Mouse (Mus musculus) E14TG2a.4 (cell line): ENCODE measurements around the gene Ttc38.

Experiments
- H3K27me3 ChIP-seq: 2 replicates; pipeline ENCODE4 v1.6.1; 2014; ENCODE audit warnings: low read length, control low read depth; ENCODE audit not compliant: insufficient read depth
- H3K36me3 ChIP-seq: 2 replicates; pipeline ENCODE4 v1.6.1; 2014; ENCODE audit warnings: low read length, control low read depth; ENCODE audit not compliant: insufficient read depth
- H3K4me1 ChIP-seq: replicated peaks from 2 replicates; pipeline ENCODE4 v1.6.1; 2014; ENCODE audit warnings: low read depth, low read length, control low read depth
- H3K4me3 ChIP-seq: replicated peaks from 2 replicates; pipeline ENCODE4 v1.5.1; 2014; ENCODE audit warnings: mild to moderate bottlenecking, low read length
- H3K9me3 ChIP-seq: 2 replicates; pipeline ENCODE4 v1.6.1; 2014; ENCODE audit warnings: low read length, control low read depth
- CTCF ChIP-seq: conservative IDR thresholded peaks from 2 replicates; pipeline ENCODE4 v1.5.1; 2014; ENCODE audit warnings: low read length
- NANOG ChIP-seq: IDR thresholded peaks from 2 replicates; pipeline ENCODE4 v1.6.1; 2014; ENCODE audit warnings: borderline replicate concordance, low read length, mixed read lengths
- POU5F1 ChIP-seq: IDR thresholded peaks from 2 replicates; pipeline ENCODE4 v1.6.1; 2014; ENCODE audit warnings: low read length, borderline replicate concordance

The Ttc38 gene

DNA sequence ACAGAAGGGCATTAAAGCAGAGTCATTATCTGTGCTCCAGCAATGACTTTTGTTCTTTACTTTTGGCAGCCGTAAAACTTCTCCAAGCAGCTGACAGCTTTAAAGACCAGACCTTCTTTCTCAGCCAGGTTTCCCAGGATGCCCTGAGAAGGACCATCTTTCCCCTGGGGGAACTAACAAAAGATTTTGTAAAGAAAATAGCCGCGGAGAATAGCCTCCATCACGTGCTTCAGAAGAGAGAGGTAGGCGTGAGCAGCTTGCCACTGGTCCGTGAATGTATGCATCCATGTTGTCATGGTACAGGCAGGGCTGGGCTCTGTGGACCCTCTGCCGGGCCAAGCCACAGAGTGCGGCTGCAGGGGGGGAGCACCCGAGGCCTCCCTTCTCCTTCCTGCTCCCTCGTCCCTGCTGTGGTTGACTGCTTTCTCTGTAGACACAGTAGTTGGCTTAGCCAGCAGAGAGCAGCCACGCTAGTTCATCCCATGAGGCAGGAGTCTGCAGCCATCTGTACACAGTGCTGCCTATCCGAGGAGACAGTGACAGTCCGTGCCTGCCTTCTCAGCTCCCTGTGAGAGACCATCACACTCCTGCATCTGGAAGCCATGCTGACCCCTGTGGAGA is 60.5 kb downstream of the Ttc38 start:
- no peak for TF ChIP-seq POU5F1
- TF ChIP-seq CTCF, result no peak
- TF ChIP-seq NANOG, result no peak
- Histone ChIP-seq H3K4me1 (peaks cover 2% of the 10 kb centered on the region; the same call in 1 of the 2 replicates), H3K27me3 (no peaks in the 10 kb centered on the region), H3K4me3 (no peak overlapping the region), H3K36me3 (peaks cover 75% of the 10 kb centered on the region), H3K9me3 (no peaks in the 10 kb centered on the region)

DNA sequence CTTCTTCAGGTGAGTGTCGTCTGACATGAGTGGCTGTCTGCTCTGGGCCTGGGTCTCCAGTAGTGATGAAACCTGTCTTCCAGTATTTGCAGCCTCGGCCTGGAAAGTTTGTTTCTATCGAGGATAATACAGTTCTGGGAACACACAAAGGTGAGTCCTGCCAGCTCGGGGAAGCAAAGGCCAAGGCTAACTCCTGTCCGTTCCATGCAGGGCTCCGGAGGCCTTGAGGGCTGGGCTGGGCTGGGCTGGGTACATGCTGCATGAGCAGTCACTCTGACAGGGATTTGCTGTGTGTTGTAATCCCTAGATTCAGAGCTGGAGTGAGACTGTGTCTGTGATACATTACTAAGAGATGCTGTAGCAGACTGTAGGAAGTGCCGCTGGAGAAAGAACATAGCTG is 61.8 kb downstream of the Ttc38 start:
- peaks cover 88% of the 10 kb centered on the region for H3K36me3 ChIP-seq
- H3K4me1 ChIP-seq, result peaks cover 2% of the 10 kb centered on the region; the same call in 1 of the 2 replicates
- H3K9me3 ChIP-seq, result no peaks in the 10 kb centered on the region
- TF ChIP-seq POU5F1 (no peak), CTCF (no peak), NANOG (no peak)
- no peaks in the 10 kb centered on the region for H3K27me3 ChIP-seq
- no peak overlapping the region for H3K4me3 ChIP-seq

DNA sequence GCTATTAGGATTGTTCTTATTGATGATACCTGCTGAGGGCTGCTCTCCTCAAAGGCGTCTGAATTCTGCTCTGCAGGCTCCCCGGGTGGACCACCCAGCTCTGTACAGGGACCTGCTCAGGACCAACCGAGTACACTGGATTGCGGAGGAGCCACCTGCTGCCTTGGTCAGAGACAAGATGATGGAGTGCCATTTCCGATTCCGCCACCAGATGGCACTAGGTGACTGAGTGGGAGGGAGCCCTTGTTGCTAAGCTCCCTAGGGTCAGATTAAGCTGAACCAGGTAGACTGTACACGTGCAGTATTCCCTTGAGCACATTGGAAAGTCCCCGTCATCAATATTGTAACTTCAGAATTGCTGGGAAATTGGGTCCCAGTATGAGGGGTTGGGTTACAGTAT is 64.2 kb downstream of the Ttc38 start:
- no peak for TF ChIP-seq NANOG
- TF ChIP-seq CTCF, result peak; percentile 87
- no peak for TF ChIP-seq POU5F1
- Histone ChIP-seq H3K36me3 (peaks cover 88% of the 10 kb centered on the region), H3K9me3 (no peaks in the 10 kb centered on the region), H3K27me3 (no peaks in the 10 kb centered on the region), H3K4me3 (no peak overlapping the region), H3K4me1 (peaks cover 22% of the 10 kb centered on the region)

- TF ChIP-seq CTCF (no peak), POU5F1 (no peak), NANOG (no peak)
Measured at GRCm38 (mm10) chr15:85897113-85897512, 65.0 kb downstream of the Ttc38 start.

DNA sequence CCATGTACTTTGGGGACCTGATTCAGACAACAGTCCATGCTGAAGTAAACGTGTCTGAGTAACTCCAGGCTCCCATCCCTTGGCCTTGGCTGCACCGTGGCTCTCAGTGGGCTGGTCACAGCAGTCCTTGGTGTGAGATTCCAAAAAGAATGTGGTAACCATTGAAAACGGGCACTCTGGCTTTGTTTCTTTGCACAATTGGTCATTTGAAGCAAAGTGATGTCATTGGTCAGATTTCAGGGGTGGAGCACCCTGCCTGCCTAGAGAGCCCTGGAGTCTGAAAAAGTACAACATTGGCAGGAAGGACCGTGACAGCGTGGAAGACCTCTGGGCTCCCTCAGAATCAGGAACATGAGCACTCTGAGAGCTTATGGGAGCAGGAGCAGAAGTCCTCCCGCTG is 67.3 kb downstream of the Ttc38 start:
- TF ChIP-seq POU5F1, result no peak
- TF ChIP-seq NANOG, result no peak
- TF ChIP-seq CTCF, result no peak
- H3K4me3 ChIP-seq, result no peak overlapping the region
- H3K9me3 ChIP-seq, result no peaks in the 10 kb centered on the region
- H3K27me3 ChIP-seq, result no peaks in the 10 kb centered on the region
- H3K4me1 ChIP-seq, result peaks cover 45% of the 10 kb centered on the region
- H3K36me3 ChIP-seq, result peaks cover 65% of the 10 kb centered on the region

More at GRCm38 (mm10) chr15:85897113-85897512, 65.0 kb downstream of the Ttc38 start:
- no peaks in the 10 kb centered on the region for H3K9me3 ChIP-seq
- peaks cover 86% of the 10 kb centered on the region for H3K36me3 ChIP-seq
- peaks cover 31% of the 10 kb centered on the region for H3K4me1 ChIP-seq
- H3K4me3 ChIP-seq, result no peak overlapping the region
- H3K27me3 ChIP-seq, result no peaks in the 10 kb centered on the region

- Histone ChIP-seq H3K27me3 (no peaks in the 10 kb centered on the region), H3K9me3 (no peaks in the 10 kb centered on the region), H3K4me1 (peaks cover 48% of the 10 kb centered on the region), H3K36me3 (peaks cover 56% of the 10 kb centered on the region), H3K4me3 (0 out of 2 replicates have a peak overlapping the region, but pooled peaks have one; percentile 59)
- TF ChIP-seq CTCF (no peak), POU5F1 (no peak), NANOG (no peak)
Measured at GRCm38 (mm10) chr15:85900318-85900717, 68.2 kb downstream of the Ttc38 start.

DNA sequence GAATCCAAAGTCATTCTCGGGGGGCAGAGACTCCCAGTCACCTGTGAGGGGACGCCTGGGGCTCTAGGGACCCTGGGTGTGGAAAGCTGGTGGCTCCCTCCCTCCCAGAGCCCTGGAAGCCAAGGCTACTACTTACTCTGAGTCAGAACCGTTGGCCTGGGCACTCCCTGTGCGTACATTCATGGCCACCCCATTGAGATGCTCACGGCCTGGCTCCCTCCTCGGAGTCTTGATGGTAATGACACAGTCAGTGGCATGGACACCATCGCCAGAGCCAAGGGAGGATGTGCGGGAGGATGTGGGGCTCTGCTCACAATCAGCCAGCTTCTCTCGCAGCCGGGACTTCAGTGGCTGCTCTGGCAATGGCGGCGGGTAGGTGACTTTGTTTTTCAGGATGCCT is 68.7 kb downstream of the Ttc38 start:
- Histone ChIP-seq H3K36me3 (peaks cover 54% of the 10 kb centered on the region), H3K4me1 (peaks cover 48% of the 10 kb centered on the region), H3K4me3 (peak overlapping the region; percentile 59), H3K27me3 (no peaks in the 10 kb centered on the region), H3K9me3 (no peaks in the 10 kb centered on the region)
- TF ChIP-seq NANOG, result no peak
- TF ChIP-seq POU5F1, result no peak
- TF ChIP-seq CTCF, result no peak

DNA sequence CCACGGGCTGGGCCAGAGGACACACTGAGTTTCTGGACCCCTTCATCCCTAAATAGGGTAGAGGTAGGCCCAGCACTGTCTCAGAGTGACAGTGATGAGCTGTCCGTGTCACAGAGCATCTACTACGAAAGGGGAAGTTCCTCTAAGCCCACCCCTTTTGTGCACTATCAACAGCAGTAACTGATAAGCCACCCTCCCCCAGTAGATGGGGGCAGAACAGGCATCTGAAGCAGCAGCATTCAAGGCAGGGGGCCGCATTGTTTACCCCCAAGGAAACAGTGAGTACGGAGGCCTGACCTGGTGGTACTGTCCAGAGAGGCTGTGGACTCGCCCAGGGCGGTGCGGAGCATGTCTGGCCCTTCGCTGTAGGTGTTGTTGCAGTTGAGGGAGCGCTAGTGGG is 70.4 kb downstream of the Ttc38 start:
- Histone ChIP-seq H3K9me3 (no peaks in the 10 kb centered on the region), H3K4me3 (peak overlapping the region; percentile 49), H3K4me1 (peaks cover 51% of the 10 kb centered on the region), H3K36me3 (peaks cover 41% of the 10 kb centered on the region), H3K27me3 (no peaks in the 10 kb centered on the region)
- no peak for TF ChIP-seq CTCF
- no peak for TF ChIP-seq POU5F1
- TF ChIP-seq NANOG, result no peak

DNA sequence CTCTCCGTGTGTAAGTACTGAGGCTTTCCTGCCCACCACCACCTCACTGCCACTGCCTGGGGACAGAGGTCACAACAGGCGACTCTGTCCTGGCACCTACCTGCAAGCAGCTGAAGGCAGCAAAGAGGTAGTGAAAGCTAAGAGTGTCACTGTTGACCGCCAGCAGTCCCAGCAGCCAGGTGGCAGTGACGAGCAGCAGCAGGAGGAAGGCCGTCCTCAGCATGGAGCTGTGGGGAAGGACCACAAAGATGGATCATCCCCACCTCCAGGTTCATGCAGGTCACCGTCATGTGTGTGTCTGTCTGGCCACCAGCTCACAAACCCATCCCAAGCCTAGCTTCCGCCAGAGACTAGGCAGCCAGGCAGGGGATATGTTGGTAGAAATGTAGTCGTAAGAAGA is 71.7 kb downstream of the Ttc38 start:
- peaks cover 57% of the 10 kb centered on the region for H3K4me1 ChIP-seq
- H3K4me3 ChIP-seq, result no peak overlapping the region
- no peak for TF ChIP-seq NANOG
- TF ChIP-seq CTCF, result peak; percentile 35
- H3K36me3 ChIP-seq, result peaks cover 28% of the 10 kb centered on the region
- no peaks in the 10 kb centered on the region for H3K27me3 ChIP-seq
- no peaks in the 10 kb centered on the region for H3K9me3 ChIP-seq
